In the genomic region with DNA sequence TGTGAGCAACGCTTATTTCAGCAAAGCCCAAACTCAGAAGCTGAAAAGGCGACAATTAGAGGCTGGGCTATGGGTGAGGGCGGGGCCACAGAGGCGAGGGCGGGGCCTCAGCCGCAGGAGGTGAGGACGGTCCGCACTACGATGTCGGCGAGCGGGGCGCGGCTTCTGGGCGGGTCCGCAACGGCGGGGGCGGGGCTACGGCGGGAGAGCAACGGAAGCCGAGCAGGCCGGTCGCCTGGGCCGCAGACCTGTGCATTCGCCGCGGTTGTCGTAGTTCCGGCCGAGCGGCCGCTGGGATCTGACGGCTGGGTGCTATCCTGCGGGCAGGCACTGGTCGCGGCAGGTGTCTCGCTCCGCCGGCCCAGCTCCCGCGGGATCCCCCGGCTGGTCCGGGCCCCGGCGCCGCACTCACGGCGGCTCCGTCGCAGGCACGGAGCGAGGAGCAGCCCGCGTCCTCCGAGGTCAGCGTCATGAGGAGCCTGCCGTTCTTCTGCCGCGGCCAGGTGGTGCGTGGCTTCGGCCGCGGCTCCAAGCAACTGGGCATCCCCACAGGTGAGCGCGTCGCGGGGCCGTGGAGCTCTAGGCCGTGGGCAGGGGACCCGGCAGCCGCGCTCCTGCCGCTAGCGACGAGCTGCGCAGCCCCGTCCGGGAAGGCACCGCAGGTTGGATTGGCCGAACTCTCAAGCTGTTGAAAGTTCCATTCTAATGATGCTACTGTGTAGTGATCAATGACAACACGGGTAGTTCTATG, we compare ENCODE assay signal across 8 mouse cellular contexts. TPM values are rescaled to one million over a fixed set of nuclear protein-coding genes. Genes with fewer than 3 reads are reported as not detected.
DNase-seq lines count a peak whose midpoint lies in the region; ATAC-seq lines count a peak whose summit lies in the region.

A gene (plus strand): TSS at position 203 of the 751 bp plus-strand sequence.

- H3K4me3 ChIP-seq in forebrain, embryonic 10.5 days = peak within 1 kb of the TSS; percentile 92
- peak within 1 kb of the TSS; percentile 97 for H3K4me3 ChIP-seq in heart, embryonic 15.5 days
- H3K4me3 ChIP-seq in liver, embryonic 15.5 days (replicated peaks) = peak within 1 kb of the TSS; percentile 98
- H3K4me3 ChIP-seq in neural tube, embryonic 12.5 days = peak within 1 kb of the TSS; percentile 86

- H3K4me1 ChIP-seq in forebrain, embryonic 10.5 days = peaks cover 17% of the 10 kb centered on the region
- H3K4me1 ChIP-seq in heart, embryonic 15.5 days (replicated peaks) = peaks cover 14% of the 10 kb centered on the region
- peaks cover 40% of the 10 kb centered on the region for H3K4me1 ChIP-seq in liver, embryonic 15.5 days (replicated peaks)
- peaks cover 9% of the 10 kb centered on the region for H3K4me1 ChIP-seq in neural tube, embryonic 12.5 days

- DNase-seq in c-Kit-negative CD71-positive TER-119-positive erythroid progenitor cells, embryonic 14.5 days (ENCODE audit: low read depth, low spot score) = peak; percentile 88
- peak; percentile 93 for DNase-seq in forebrain, embryonic 10.5 days (ENCODE audit: extremely low spot score, low spot score)
- peak; percentile 94 to 98 for DNase-seq in kidney, postnatal 36 days
- peak; percentile 83 for DNase-seq in telencephalon, adult 2 months (ENCODE audit: low read depth, low spot score)

- H3K9ac ChIP-seq in heart, embryonic 15.5 days = peak within 1 kb of the TSS; percentile 94
- H3K9ac ChIP-seq in liver, embryonic 15.5 days = peak within 1 kb of the TSS; percentile 97
- peak within 1 kb of the TSS; percentile 77 for H3K9ac ChIP-seq in neural tube, embryonic 12.5 days

- H3K36me3 ChIP-seq in forebrain, embryonic 10.5 days (replicated peaks) = peaks cover 32% of the 10 kb centered on the region
- H3K36me3 ChIP-seq in heart, embryonic 15.5 days = peaks cover 6% of the 10 kb centered on the region
- H3K36me3 ChIP-seq in liver, embryonic 15.5 days (replicated peaks) = peaks cover 30% of the 10 kb centered on the region
- peaks cover 8% of the 10 kb centered on the region for H3K36me3 ChIP-seq in neural tube, embryonic 12.5 days

- H3K4me2 ChIP-seq in heart, embryonic 15.5 days = peak within 1 kb of the TSS; percentile 67
- peak within 1 kb of the TSS; percentile 82 for H3K4me2 ChIP-seq in liver, embryonic 15.5 days
- H3K4me2 ChIP-seq in neural tube, embryonic 12.5 days (replicated peaks) = peak within 1 kb of the TSS; percentile 66

- peak within 1 kb of the TSS; percentile 90 for H3K27ac ChIP-seq in forebrain, embryonic 10.5 days
- peak within 1 kb of the TSS; percentile 84 for H3K27ac ChIP-seq in heart, embryonic 15.5 days
- H3K27ac ChIP-seq in liver, embryonic 15.5 days (replicated peaks) = peak within 1 kb of the TSS; percentile 90
- H3K27ac ChIP-seq in neural tube, embryonic 12.5 days = no peak within 1 kb of the TSS

- under 1% methylated on average over 83 of the region's 83 CpGs for WGBS in forebrain, embryonic 10.5 days
- under 1% methylated on average over 80 of the region's 83 CpGs for WGBS in heart, embryonic 15.5 days
- whole genome bisulfite sequencing in liver, embryonic 15.5 days (ENCODE audit: insufficient replicate concordance) = under 1% methylated on average over 82 of the region's 83 CpGs
- under 1% methylated on average over 83 of the region's 83 CpGs for WGBS in neural tube, embryonic 12.5 days

- ATAC-seq in CD4-positive, CD25-positive, alpha-beta regulatory T cell, adult 4 months = peak; percentile 92
- peak; percentile 97 for ATAC-seq in heart, embryonic 15.5 days (replicated peaks; ENCODE audit: insufficient number of reproducible peaks, insufficient read depth, low FRiP score, low read depth)
- ATAC-seq in liver, embryonic 15.5 days (ENCODE audit: insufficient read depth) = peak; percentile 96
- peak; percentile 98 for ATAC-seq in neural tube, embryonic 12.5 days (ENCODE audit: low FRiP score, low read depth)

- H3K27me3 ChIP-seq in forebrain, embryonic 10.5 days (ENCODE audit: poor library complexity, severe bottlenecking) = peaks cover 23% of the 10 kb centered on the region
- no peaks in the 10 kb centered on the region for H3K27me3 ChIP-seq in heart, embryonic 15.5 days
- H3K27me3 ChIP-seq in liver, embryonic 15.5 days = peaks cover 7% of the 10 kb centered on the region; the same call in 1 of the 2 replicates
- H3K27me3 ChIP-seq in neural tube, embryonic 12.5 days (replicated peaks) = no peaks in the 10 kb centered on the region

- no peaks in the 10 kb centered on the region for H3K9me3 ChIP-seq in forebrain, embryonic 10.5 days
- no peaks in the 10 kb centered on the region for H3K9me3 ChIP-seq in heart, embryonic 15.5 days (replicated peaks)
- no peaks in the 10 kb centered on the region for H3K9me3 ChIP-seq in liver, embryonic 15.5 days (replicated peaks)
- no peaks in the 10 kb centered on the region for H3K9me3 ChIP-seq in neural tube, embryonic 12.5 days

RNA-seq across cellular contexts. Expression of the gene that starts here (rescaled TPM):
- polyA plus RNA-seq in CD4-positive, CD25-positive, alpha-beta regulatory T cell, adult 4 months (2017; shearing (Covaris generic)) = 10 to 100 TPM; 12.6 to 22.1 TPM
- 74.6 and 75.6 TPM in 2 replicates for polyA plus RNA-seq in forebrain, embryonic 10.5 days (2016; fragmentation: Nextera tagmentation; extraction: Ambion mirVana)
- polyA plus RNA-seq in heart, embryonic 15.5 days (2015; fragmentation: Nextera tagmentation; extraction: Ambion mirVana) = 70.5 and 78.0 TPM in 2 replicates
- polyA plus RNA-seq in liver, embryonic 15.5 days (2015; fragmentation: Nextera tagmentation; extraction: Ambion mirVana) = 55.3 and 58.4 TPM in 2 replicates
- polyA plus RNA-seq in neural tube, embryonic 12.5 days (2016; fragmentation: Nextera tagmentation; extraction: Ambion mirVana) = 94.8 and 94.9 TPM in 2 replicates
